Mouse (Mus musculus) T-helper 2 cell (primary cell): ENCODE results near the gene Tmem150c.

ENCODE experiments used
- in situ Hi-C: fragments of 300-600 bp; cut with MboI, MseI; formaldehyde crosslinking; loops from one replicate; pipeline ENCODE4 v1.15.1; 2025; ENCODE audit warnings: high pct_unique_total_duplicates

Tmem150c gene

GRCm38 (mm10) chr5:100159638-100159973 lies at the start of gene Tmem150c:
Gene Tmem150c (minus strand): TSS chr5:100159808.
- in situ Hi-C loops: loop anchor here (25.0 kb wide), 1 partner anchor 1897 kb away; the partner anchor contains the start of gene Fgf5

DNA sequence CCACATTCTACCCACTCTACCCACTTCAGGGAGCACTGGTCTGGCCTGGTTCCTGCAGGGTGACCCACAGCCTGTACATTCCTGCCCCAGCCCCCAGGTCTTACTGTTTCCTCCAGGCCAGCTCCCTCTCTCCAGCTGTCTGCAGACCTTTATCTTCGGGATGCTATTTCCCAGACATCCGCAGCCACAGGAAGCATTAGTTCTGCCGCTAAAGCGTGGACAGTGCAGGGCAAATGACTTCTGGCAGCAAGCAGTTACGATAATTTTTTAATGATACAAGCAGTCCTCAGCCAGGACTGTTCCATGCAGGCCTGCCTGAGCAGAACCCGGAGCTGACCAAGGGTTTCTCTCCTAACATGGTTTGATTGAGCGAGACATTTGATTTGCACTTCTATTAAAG lies 49.5 kb upstream of the Tmem150c start:
- in situ Hi-C loops: no loop called here

- in situ Hi-C loops: no loop called here
Observed at GRCm38 (mm10) chr5:100206675-100207074, 47.1 kb upstream of the Tmem150c start.

GRCm38 (mm10) chr5:100205519-100206189 lies 46.0 kb upstream of the Tmem150c start:
- in situ Hi-C loops: no loop called here

DNA sequence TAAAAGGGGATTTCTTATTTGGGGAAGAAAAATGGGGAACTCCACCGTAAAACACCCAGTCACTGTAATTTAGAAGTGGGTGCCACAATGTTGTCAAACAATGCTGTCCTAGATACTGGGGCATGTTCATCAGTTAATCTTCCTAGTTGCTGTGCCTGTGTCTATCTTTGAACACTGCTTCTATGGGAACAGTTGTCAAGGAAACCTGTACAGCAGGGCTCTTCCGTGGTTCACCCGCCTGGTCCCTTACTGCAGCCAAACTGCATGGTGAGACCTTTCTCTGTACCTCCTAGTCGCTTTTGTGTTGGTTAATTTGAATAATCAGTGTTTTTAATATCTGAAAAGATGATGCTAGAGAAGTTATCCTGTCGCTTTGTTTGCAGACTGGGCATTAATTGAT lies 41.2 kb upstream of the Tmem150c start:
- in situ Hi-C loops: no loop called here

DNA sequence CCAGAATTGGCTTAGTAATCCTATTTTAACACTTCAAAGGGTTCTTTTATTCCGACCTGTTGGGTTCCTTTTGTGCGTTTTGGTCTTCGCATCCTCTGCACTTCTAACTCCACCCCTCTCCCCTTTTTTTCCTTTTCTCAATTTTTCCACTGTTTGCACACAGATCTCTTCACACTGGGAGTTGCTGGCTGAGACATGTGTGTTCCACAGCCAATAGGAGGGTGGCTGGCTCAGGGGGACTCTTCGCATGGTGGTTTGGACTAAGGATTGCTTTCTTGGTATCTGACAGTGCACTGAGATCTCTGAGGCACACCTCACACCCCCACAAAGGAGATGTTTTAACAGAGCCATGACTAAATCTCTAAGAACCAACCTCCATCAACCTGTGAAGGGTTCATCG lies 40.7 kb upstream of the Tmem150c start:
- in situ Hi-C loops: no loop called here

GRCm38 (mm10) chr5:100199092-100199853 lies 39.7 kb upstream of the Tmem150c start:
- in situ Hi-C loops: no loop called here

DNA sequence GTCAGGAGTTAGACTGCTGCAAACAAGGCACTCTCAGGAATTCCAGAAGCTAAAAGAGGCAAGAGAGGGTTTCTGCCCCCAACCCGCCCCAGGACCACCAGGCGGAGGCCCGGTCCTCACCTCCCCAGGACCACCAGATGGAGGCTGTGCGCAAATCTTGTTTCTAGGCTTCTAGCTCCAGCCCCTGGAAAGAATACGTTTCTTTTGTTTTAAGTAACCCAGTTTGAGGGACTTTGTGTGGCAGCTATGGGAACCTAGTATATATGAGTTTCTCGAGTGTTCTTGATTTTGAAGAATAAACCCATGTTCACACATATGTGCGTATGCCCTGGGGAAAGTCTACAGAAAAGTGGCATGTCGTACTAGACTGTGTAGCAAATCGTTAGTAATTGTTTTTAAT lies 37.9 kb upstream of the Tmem150c start:
- in situ Hi-C loops: no loop called here

GRCm38 (mm10) chr5:100196854-100197431 lies 37.3 kb upstream of the Tmem150c start:
- in situ Hi-C loops: no loop called here

DNA sequence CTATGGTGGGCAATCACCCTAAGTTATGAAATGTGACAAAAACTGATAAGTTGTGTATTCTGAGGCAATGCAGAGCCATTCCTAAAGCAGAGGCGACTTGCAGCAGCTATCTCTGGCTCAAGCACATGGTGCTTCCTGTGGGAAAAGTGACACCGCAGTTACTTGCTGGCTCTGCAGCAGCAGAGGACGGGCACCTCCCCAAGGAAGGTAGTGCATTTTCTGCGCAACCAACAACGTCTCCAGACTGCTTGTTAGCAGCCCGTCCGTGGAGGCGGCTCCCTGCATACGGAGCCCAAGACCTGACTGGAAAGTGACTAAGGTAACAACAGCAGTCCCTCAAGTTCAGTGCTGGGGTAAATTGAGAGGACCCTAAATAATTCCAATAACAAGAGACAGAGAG lies 36.8 kb upstream of the Tmem150c start:
- in situ Hi-C loops: no loop called here

- in situ Hi-C loops: no loop called here
Observed at GRCm38 (mm10) chr5:100191438-100192190, 32.0 kb upstream of the Tmem150c start.

GRCm38 (mm10) chr5:100187035-100187901 lies 27.7 kb upstream of the Tmem150c start:
- in situ Hi-C loops: no loop called here

GRCm38 (mm10) chr5:100186618-100187017 lies 27.0 kb upstream of the Tmem150c start:
- in situ Hi-C loops: no loop called here

GRCm38 (mm10) chr5:100185895-100186294 lies 26.3 kb upstream of the Tmem150c start:
- in situ Hi-C loops: no loop called here

- in situ Hi-C loops: no loop called here
Observed at GRCm38 (mm10) chr5:100181011-100181410, 21.4 kb upstream of the Tmem150c start.

- in situ Hi-C loops: no loop called here
Observed at GRCm38 (mm10) chr5:100178781-100179165, 19.2 kb upstream of the Tmem150c start.

- in situ Hi-C loops: no loop called here
Observed at GRCm38 (mm10) chr5:100178122-100178780, 18.6 kb upstream of the Tmem150c start.

GRCm38 (mm10) chr5:100177547-100177946 lies 17.9 kb upstream of the Tmem150c start:
- in situ Hi-C loops: no loop called here

- in situ Hi-C loops: no loop called here
Observed at GRCm38 (mm10) chr5:100176096-100176495, 16.5 kb upstream of the Tmem150c start.

DNA sequence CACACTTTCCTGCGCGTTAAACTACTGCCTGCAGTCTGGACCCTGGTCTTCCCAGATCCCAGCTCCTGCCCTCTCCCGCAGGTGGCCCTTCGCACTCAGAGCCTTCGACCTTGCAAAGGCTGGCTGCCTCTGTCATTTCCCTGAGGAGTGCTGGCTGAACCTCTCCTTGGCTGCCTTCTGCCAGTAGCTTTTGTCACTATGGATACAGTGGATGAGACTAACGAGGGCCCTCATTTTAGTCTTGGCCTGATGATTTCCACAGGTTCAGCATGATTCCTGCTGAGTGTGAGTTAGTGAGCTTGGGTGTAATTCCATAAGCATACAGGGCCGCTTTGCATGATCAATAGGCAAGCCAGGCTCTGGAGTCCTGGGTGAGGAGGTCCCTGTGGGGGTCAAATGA lies 16.0 kb upstream of the Tmem150c start:
- in situ Hi-C loops: no loop called here

GRCm38 (mm10) chr5:100172104-100172503 lies 12.5 kb upstream of the Tmem150c start:
- in situ Hi-C loops: loop anchor here (25.0 kb wide), 1 partner anchor 1910 kb away; the partner anchor contains the start of gene Fgf5
